Mouse (Mus musculus) retina, embryonic 14.5 days (tissue): ENCODE measurements around the gene Enpp1.
A peak's percentile ranks its signal among the peaks of the same experiment; 100 is the strongest.
"Not testable (repeated sequence)": the region's sequence is repeated elsewhere in the genome, so short reads cannot be mapped to it uniquely, and the experiment has no call there.

Experiments
- DNase-seq: peaks from one replicate; pipeline ENCODE4 v3.0.0-alpha.2; 2015; ENCODE audit warnings: low spot score

Gene Enpp1

GRCm38 (mm10) chr10:24638306-24639070 lies 73.5 kb downstream of the Enpp1 start:
- DNase-seq = no peak

DNA sequence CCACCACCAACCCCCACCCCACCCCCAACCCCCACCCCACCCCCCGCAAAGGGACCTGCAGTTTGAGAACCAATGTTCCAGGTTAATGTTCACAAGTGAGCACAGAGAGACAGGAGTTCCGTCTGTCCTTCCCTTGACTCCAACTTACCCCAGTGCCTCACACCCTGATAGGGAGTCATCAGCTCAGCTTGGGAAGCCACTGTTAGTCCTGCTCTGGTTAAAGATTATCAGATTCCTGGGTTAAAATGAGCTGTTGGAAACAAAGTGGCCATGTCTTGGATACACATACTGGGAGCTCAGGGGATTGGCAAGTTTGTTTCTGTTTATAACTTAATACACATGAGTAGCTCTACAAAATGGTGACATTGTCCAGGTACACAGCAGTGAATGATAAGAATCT lies 75.0 kb downstream of the Enpp1 start:
- no peak for DNase-seq

GRCm38 (mm10) chr10:24635884-24636283 lies 76.1 kb downstream of the Enpp1 start:
- DNase-seq = no peak

DNA sequence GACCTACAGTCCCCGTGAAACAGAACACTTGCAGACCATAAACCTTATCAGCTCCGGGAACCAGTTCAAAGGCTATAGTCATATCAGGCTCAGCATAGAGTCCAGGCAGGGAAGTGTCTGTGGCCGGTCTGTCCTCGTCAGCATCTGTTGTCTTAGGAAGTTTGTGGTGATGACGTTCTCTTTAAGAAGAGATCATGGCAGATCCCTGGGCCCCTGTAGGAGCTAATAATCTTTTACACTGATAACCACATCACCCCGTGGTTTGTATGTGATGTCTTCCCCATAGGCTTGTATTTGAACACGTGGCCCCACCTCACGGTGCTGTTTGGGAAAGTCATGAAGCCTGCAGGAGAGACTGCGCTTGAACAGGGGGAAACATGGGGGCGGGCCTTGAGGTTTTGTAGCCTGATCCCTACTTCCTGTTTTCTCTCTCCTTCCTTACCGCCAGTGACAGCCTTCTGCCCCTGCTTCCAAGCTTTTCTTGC lies 76.6 kb downstream of the Enpp1 start:
- DNase-seq = no peak

DNA sequence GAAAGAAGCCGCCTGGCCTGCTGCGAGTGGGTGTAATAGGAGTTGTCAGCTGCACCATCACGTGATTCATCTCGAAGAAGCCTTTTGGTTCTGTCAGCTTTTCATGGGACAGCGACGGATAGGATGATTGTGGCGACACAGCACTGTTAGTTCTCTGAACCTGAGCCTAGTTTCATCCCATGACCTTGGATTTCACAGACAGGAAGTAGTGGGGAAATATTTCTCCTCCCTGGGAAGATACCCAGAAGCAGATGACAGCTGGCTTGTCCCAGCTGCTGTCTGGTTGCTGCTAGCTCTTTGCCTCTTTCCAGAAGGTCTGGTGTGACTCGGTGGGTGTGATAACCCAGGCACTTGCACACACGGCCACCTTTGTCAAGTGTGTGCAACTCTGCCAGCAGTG lies 77.7 kb downstream of the Enpp1 start:
- DNase-seq = no peak

GRCm38 (mm10) chr10:24631122-24631521 lies 80.8 kb downstream of the Enpp1 start:
- DNase-seq = no peak

GRCm38 (mm10) chr10:24630469-24631081 lies 81.4 kb downstream of the Enpp1 start:
- peak; percentile 89 for DNase-seq

DNA sequence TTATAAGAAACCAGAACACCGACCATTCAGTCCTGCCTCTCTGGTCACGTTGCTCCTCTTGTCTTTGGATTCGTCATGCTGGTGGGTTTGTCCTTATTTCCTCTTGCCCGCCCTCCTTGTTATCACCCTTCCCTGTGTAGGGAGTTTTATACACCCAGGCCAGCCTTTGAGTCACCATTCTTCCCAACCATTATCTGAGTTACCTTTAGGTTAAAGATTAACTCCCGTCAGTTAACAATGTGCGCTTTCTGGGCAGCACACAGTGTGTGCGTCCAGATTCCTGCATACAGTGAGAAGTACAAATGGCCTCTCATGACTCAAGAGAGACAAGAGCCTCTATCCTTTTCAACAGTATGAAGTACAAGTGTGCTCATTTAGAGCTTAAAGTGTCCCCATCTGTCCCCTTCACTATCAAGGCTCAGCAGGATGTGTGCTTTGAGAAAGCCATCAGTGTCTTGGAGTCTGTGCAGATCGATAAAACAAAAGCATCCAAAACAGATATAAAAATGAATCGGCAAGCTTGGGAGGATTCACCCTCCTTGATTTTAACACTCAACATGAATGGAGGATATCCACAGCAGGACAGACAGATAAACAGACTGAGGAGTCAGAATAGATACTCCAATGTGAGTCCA lies 82.8 kb downstream of the Enpp1 start:
- DNase-seq = no peak

- DNase-seq = no peak
These were observed 83.5 kb downstream of the Enpp1 start for GRCm38 (mm10) chr10:24628466-24628865.

DNA sequence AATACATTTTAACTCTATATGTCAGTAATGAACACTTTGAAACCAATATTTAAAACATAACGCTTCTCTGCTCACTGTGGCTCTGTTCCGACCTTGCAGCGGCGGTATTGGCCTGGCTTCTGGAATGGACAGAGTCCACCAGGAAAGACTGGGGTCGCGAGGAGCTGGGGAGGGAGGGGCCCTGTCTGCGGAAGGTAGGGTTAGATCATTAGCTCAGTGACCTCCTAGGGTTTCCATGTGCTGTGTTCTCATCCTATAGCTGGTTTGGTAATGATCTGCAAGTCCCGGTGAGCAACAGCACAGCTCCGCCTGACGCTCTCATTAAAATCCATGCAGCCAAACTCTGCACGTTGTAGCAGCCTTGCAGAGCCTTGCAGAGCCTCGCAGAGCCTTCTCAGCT lies 84.7 kb downstream of the Enpp1 start:
- peak; percentile 17 for DNase-seq

- peak; percentile 90 for DNase-seq
These were observed 86.8 kb downstream of the Enpp1 start for GRCm38 (mm10) chr10:24625060-24625701.

DNA sequence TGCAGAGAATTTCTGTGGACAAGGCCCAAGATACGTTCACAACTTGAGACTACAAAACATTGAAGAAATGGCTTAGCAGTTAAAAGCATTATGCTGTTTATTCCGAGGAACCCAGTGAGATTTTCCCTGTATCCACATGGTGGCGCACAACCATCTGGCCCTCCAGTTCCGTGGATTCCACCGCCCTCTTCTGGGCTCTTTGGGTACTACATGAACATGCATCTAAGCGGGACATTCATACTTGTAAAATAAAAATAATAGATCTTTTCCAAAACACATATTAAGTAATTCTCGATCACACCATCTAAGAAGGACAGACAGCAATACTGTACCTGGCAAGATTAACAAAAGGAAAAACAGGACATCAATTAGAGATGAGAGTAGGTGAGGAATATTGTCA lies 89.4 kb downstream of the Enpp1 start:
- DNase-seq = peak; percentile 76

- DNase-seq = peak; percentile 74
These were observed 90.4 kb downstream of the Enpp1 start for GRCm38 (mm10) chr10:24621572-24621971.

- not testable (repeated sequence) for DNase-seq
These were observed 95.4 kb downstream of the Enpp1 start for GRCm38 (mm10) chr10:24616572-24616971.

DNA sequence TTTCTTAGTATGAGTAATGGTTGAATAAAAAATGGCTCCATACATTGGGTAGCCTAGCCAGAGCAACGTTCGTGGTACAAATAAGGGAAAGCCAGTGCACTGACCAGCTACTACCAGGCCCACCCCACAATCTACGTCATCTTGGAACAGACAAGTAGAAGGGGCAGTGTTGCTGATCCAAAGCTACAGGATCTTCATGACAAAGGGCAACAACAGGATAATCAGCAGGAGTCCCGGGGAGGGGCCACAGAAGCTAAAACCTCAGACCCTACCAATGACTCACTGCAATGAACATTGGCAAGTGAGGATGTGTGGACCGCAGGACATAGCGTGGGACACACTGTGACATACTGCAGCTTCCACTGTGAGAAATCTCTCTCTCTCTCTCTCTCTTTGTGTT lies 96.2 kb downstream of the Enpp1 start:
- DNase-seq = no peak

- no peak for DNase-seq
These were observed 97.2 kb downstream of the Enpp1 start for GRCm38 (mm10) chr10:24614726-24615125.

DNA sequence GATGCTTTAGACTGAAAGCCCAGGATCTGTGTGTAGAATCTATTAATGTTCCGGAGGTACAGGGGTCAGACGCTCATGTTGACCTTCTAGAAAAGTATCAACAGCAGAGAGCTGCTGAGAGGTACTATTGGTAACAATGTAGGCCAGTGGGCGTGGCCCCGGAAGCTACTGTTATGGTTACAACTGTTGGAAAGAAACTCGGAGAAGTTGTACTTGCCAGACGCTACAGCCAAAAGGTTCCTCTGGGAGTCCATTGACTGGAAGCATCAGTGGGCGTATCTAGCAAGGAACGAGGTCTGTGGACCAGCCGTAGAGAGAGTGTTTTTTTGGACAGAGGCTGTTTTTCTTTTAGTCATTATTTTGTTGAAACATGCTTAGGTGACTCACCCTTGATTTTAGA lies 102.2 kb downstream of the Enpp1 start:
- no peak for DNase-seq

GRCm38 (mm10) chr10:24609146-24609545 lies 102.8 kb downstream of the Enpp1 start:
- DNase-seq = no peak

GRCm38 (mm10) chr10:24603727-24604126 lies 108.2 kb downstream of the Enpp1 start:
- no peak for DNase-seq

- DNase-seq = no peak
These were observed 108.9 kb downstream of the Enpp1 start for GRCm38 (mm10) chr10:24603035-24603434.

DNA sequence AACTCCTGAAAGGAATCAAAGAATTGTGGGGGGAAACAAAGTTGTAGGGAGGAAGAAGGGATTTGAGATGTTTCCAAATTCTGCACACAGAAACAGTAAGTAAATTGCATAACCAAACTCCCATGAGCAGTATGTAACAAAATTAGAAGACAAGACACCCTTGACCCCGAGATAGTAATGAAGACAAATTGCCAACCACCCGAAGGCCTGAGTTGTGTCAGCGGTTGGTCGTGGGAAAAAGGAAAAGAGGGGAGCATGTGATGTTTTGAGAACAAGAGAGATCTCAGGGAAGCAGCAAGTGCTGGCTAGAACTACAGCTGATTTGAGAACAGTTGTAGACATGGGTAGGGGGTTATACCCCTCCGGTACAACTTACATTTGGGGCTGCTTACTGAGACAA lies 112.2 kb downstream of the Enpp1 start:
- no peak for DNase-seq

GRCm38 (mm10) chr10:24598693-24599092 lies 113.3 kb downstream of the Enpp1 start:
- no peak for DNase-seq

GRCm38 (mm10) chr10:24597789-24598188 lies 114.2 kb downstream of the Enpp1 start:
- no peak for DNase-seq
